Mouse (Mus musculus): ENCODE data around the gene Rnft1.

The Rnft1 gene

DNA sequence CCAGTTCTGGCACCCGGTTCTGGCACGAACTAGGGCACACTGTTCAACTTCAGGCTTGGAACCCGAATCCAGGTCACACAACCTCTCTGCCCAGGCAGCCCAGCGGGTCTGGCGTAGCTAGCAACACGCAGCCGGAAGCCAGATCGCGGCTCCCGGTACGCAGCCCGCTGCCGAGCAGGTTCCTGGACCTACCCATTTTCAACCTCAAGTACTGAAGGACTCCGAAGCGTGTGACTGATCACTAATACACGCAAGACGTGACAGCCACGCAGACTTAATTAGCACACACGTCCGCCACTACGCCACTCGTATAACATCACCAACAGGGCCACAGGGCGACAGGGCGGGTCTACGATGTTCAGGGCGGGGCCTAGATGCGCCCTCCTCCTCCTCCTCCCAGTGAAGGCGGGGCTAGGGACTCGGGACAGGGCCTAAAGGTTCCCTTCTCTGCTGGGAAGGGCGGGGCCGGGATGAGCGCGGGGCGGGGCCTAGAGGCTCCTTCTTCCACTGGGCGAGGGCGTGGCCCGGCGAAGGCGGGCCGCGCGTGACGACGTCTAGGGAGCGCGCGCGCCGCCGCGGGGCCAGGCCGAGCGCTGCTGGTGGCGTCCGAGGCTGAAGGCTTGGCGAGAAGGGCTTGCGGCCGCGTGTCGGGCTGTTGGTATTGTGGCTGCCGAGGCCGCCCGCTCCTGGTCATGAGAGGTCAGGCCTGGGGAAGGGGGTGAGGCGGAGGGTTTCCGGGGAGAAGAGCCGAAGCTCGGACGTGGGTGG is at the start of gene Rnft1:
Gene Rnft1, plus strand, starts transcription at position 557 of the 768 bp plus-strand sequence.
- peak; percentile 99 for DNase-seq (ENCODE audit: low read depth)

DNA sequence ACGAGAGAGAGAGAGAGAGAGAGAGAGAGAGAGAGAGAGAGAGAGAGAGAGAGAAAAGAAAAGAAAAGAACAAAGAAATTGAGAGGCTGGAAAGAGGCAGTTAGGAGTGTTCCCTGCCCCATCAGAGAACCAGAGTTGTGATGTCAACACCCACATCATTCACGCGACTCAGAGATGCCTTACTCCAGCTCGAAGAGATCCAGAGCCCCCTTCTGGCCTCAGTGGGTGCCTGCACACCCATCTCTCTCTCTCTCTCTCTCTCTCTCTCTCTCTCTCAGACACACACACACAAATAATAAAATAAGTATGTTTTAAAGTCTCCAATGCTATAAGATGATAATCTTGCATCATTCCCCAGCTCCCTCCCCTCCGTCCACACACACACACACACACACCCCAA is 47.6 kb upstream of the Rnft1 start:
- peak; percentile 56 for DNase-seq (ENCODE audit: low read depth)

- no peak for DNase-seq (ENCODE audit: low read depth)
These were observed 46.2 kb upstream of the Rnft1 start for GRCm38 (mm10) chr11:86438261-86438660.

DNA sequence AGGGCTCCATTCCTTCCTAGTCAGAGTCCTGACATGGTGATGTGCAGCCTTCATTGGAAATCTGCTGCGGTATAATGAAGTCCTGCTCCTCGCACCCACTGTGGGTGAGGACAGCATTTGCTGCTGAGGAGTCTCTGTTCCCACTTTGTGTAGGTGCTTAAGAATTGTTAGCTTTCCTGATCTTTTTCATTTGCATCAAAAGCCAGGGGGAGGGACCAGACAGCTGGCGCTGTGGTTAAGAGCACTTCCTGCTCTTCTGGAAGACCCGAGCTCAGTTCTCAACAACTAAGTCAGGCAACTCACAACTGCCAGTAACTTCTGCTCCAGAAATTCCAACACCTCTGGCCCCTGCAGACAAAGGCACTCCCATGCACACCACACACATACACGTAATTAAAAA is 43.7 kb upstream of the Rnft1 start:
- peak; percentile 42 for DNase-seq (ENCODE audit: low read depth)

DNA sequence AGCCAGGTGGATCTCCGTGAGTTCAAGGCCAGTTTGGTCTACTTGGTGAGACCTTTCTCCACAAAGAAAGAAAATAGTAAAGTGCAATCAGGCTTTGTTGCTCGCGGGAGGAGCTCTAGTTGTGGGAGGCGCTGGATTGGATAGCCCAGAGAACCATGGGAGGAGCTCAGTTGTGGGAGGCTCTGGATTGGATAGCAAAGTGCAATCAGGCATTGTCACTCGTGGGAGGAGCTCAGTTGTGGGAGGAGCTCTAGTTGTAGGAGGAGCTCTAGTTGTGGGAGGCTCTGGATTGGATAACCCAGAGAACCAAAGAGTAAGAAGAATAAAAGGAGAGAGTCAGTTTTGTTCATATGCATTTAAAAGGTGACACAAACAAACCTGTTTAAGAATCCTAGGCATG is 30.5 kb upstream of the Rnft1 start:
- DNase-seq (ENCODE audit: low read depth) = no peak

GRCm38 (mm10) chr11:86457545-86457944 is 26.9 kb upstream of the Rnft1 start:
- DNase-seq (ENCODE audit: low read depth) = no peak

- DNase-seq (ENCODE audit: low read depth) = no peak
These were observed 25.6 kb upstream of the Rnft1 start for GRCm38 (mm10) chr11:86458866-86459265.

DNA sequence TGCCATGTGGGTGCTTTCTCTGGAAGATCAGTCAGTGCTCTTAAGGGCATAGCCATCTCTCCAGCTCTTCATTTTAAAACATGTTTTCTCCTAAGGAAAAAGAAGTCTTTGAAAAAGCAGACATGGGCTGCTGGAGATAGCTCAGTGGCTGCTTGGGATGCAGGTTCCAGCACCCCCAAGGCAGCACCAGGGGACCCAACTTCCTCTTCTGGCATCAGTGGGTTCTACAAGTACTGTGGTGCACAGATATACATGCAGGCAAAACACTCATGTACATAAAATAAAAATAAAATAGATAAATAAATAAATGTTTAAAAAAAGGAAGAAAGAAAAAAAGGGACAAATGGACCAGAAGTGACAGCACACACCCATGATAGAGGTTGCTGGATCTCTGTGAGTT is 21.9 kb upstream of the Rnft1 start:
- DNase-seq (ENCODE audit: low read depth) = no peak

DNA sequence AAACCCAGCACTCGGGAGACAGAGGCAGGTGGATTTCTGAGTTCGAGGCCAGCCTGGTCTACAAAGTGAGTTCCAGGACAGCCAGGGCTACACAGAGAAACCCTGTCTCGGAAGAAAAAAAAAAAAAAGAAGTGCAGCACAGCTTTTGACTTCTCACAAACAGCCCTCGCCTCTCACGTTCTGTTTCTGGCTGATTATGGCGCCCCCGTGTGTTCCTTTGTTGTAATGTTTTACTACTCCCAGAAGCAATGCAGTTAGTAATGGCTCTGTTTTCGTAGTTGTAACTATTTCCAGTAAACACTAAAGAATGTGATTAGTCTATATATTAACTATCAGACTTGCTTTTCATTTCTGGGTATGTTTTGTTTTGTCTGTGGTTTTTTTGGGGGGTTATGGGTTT is 20.2 kb upstream of the Rnft1 start:
- peak; percentile 82 for DNase-seq (ENCODE audit: low read depth)

GRCm38 (mm10) chr11:86468345-86468744 is 16.1 kb upstream of the Rnft1 start:
- DNase-seq (ENCODE audit: low read depth) = no peak

- DNase-seq (ENCODE audit: low read depth) = no peak
These were observed 15.5 kb upstream of the Rnft1 start for GRCm38 (mm10) chr11:86468971-86469370.

DNA sequence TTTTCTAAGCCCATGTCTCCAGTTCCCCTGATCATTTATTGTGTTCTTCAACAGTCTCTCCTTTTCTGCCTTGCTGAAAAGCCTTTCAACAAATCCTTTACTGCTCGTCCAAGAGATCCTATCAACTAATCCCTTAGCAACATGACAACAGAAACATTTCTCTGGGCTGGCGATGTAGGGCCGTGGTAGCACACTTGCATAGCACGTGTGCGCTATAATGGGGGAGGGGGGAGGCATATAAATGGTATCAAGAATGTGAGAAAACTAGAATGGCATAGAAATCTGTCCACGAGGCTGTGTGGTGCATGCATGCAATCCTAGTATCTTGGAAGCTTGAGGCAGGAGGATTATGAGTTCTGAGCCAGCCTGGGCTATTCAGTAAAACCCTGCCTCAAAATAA is 12.7 kb upstream of the Rnft1 start:
- no peak for DNase-seq (ENCODE audit: low read depth)

DNA sequence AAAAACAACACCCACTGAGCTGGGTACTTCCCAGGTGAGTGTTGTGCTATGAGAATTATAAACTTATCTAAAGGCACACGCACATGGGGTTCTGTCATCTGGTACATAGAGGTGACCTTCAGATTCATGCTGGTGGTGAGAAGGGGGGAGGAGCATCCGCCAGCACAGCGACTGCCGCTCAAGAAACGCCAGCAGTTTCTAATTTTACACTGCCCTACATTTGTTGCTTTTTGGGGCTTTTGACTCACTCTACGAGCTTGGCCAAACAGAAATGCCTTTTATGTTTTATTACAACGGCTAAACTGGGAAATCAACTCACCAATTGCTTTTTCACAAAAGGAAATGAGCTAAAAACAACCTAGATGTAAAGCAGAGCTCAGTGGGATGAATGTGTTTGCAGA is 11.7 kb upstream of the Rnft1 start:
- peak; percentile 35 for DNase-seq (ENCODE audit: low read depth)

GRCm38 (mm10) chr11:86473576-86473975 is 10.9 kb upstream of the Rnft1 start:
- DNase-seq (ENCODE audit: low read depth) = no peak

DNA sequence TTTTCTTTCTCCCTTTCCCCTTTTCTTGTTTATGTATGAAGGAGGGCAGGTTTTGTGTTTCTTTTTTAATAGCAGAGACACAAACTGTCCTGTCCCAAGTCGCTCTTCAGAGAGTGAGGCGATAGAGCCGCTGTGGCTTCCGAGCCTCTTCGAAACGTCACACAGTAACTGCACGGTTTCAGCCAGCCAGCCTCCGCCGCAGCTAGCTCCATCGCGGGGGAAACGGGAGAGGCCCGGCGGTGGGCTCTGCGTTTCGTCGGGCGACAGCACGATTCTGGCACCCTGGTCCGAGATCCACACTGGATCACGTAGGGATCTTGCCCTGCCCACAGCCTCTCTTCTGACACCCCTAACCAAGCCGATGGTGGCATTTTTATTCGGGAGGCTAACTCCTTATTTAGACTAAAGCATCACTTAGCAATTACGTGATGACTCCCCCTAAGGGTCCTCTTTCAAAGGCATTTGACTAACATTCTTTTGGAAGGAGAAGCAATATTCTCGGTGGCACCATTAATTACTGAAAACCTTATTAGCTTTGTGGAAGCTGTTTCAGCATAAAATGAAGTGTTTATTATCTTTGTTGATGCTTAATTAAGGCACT is 553 bp downstream of the Rnft1 start:
- DNase-seq (ENCODE audit: low read depth) = no peak

DNA sequence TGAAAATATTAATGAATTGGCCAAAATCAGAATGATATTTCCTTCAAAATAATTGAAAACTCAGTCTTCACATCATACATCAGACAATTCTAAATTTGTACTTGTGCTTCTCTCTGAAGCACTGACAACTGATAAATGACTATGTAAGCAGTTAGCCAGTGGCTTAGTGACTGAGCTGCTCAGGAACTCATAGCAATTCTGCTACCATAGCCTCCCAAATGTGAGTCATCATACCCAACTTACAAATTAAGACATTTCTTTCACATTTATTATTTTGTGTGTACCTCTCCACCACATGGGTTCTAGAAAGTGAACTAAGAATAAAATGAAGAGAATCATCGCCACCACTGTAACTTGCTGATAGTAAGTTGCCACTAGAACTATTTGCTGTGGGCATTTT is 6.3 kb downstream of the Rnft1 start:
- no peak for DNase-seq (ENCODE audit: low read depth)

DNA sequence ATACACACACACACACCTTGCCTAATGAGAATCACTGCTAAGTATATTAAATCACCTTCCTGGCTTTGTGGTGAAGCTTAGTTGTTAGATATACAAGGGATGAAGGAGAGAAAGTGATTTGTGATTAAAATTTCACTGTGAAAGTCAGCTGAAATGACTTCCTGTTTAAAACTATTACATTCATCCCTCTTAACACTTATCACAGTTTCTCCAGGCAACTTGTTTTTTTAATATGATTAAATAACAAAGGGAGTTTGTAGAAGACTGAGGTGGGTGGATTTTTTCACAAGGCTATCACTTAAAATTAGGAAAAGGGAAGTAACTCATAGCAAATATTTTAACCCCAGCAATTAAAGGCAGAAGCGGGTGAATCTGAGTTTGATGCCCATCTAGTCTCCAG is 12.9 kb downstream of the Rnft1 start:
- no peak for DNase-seq (ENCODE audit: low read depth)

DNA sequence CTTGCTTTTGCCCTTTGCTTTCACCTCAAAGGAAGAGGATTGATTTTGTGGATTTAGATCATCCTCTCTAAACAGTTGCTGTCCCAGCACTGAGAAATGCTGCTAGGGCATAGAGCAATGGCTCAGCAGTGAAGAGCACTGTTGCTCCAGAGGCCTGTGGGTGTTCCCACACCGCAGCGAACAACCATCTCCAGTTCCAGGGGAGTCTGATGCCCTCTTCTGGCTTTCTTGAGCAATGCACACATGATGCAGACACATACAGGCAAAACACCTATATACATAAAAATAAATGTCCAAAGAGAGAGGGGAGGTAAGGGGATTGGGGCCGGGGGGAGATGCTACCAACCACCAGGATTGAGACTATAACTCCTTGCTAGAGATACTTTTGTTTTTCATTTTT is 13.5 kb downstream of the Rnft1 start:
- DNase-seq (ENCODE audit: low read depth) = no peak

DNA sequence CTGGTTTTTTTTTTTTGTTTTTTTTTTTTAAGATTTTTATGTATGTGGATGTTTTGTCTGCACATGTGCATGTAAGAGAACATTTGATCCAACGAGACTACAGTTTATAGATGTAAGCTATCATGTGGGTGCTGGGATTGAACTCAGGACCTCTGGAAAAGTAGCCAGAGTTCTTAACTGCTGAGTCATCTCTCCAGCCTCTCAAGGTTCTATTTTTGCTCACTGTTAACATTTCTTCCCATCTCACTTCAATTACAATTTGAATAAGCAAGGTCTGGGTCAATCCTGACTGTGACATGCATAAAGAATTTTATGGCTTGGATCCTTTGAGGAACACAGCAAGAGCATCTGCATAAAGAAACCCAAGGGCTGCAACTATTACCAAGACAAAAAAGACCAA is 16.3 kb downstream of the Rnft1 start:
- DNase-seq (ENCODE audit: low read depth) = no peak

- DNase-seq (ENCODE audit: low read depth) = no peak
These were observed 18.7 kb downstream of the Rnft1 start for GRCm38 (mm10) chr11:86503121-86503520.

DNA sequence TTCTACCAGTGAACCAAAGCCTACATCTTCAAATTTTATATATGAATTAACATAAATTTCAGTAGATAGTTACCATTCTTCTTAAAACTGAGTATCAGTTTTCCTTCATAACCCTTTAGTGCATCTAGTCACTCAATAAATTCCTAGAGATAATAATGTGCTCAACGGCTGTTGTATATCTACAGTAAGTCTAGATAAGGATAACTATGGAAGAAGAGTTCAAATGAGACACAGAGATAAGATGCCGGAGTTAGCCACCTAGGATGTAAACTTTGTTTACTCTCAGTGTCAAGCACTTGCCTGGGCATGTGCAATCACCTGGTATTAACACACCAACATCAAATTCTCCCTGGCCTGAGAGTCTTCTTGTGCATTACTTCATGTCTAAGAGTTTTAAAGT is 22.9 kb downstream of the Rnft1 start:
- no peak for DNase-seq (ENCODE audit: low read depth)

DNA sequence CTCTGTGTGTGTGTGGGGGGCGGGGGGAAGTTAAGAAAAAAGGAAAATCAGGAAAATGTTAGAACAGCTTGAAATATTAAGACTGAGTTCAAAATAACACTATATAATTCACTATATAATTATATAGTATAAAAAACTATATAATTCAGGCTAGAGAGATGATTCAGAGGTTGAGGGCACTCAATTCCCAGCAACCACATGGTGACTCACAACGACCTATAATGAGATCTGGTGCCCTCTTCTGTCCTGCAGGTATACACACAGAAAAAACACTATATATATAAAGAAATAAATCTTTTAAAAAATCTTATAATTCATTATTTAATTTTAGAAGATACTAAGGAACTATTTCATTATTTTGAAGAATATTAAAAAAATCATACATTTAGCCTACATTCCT is 23.5 kb downstream of the Rnft1 start:
- no peak for DNase-seq (ENCODE audit: low read depth)

- no peak for DNase-seq (ENCODE audit: low read depth)
These were observed 32.2 kb downstream of the Rnft1 start for GRCm38 (mm10) chr11:86516620-86517019.

DNA sequence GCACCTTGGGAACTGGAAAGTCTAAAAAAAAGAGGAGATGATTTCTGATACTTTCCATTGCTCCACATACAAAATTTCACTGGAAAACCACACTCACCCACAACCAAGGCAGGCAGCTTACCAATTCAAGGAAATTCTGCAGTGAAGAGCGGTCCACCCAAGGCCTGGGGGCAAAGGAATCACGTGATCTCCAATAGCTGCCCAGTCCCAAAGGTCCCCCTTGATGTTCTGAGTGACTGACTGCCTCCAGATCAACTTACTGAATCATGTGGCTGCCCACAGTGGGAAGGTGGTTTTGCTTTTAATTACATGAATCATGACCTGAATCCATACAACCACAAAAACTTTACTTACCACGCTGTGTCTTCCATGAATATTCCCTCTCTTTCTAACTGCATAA is 32.8 kb downstream of the Rnft1 start:
- DNase-seq (ENCODE audit: low read depth) = no peak
